Comparison of ENCODE assay signal across 8 mouse cellular contexts in the genomic region with DNA sequence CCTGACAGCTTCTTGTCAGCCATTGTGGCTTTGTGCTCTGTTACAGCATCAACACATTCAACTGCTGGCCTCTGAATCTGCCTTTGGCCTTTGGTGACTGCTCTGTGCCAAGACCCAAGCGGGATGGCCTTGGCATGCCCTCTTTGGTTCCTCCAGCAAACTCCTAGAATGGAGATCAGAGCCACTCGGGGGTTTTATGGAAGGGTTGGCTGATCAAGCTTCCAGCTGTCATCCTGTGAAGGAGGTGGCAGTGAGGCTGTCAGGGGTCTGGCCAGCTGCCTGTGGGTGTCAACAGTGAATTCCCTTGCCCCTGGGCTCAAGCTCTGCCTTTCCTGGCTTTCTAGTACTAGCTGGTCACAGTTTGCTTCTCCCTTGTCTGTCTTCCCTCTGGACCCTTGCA.
DNase-seq lines count a peak whose midpoint lies in the region; ATAC-seq and TF ChIP-seq lines count a peak whose summit lies in the region.

No protein-coding gene starts in this region.

- 38% methylated on average over 2 of the region's 2 CpGs for WGBS in lung, embryonic 14.5 days
- 67% methylated on average over 2 of the region's 2 CpGs for WGBS in lung, adult 2 months

- no peaks in the 10 kb centered on the region for H3K9me3 ChIP-seq in lung, embryonic 14.5 days (ENCODE audit: low read depth, low read length)

- H3K4me1 ChIP-seq in lung, embryonic 14.5 days (ENCODE audit: insufficient read depth), result peaks cover 18% of the 10 kb centered on the region; the same call in 1 of the 2 replicates
- H3K4me1 ChIP-seq in lung, adult 2 months (ENCODE audit: control insufficient read depth, insufficient read depth, low read length), result peaks cover 6% of the 10 kb centered on the region

- H3K36me3 ChIP-seq in lung, embryonic 14.5 days (ENCODE audit: insufficient read depth), result no peaks in the 10 kb centered on the region

- no peaks in the 10 kb centered on the region for H3K27me3 ChIP-seq in lung, embryonic 14.5 days (ENCODE audit: insufficient read depth, low read length)

- no peak overlapping the region for H3K4me3 ChIP-seq in lung, embryonic 14.5 days (ENCODE audit: low read depth, low read length)
- H3K4me3 ChIP-seq in lung, adult 2 months (replicated peaks; ENCODE audit: extremely low read depth, low read depth, low read length), result no peak overlapping the region

- peak; percentile 38 to 64 for DNase-seq in adrenal gland, adult (ENCODE audit: inconsistent age in 2 of 2, low spot score in 1 of 2)
- no peak for DNase-seq in adrenal gland, postnatal 4 days (ENCODE audit: low spot score in 2 of 2)
- DNase-seq in lung, embryonic 14.5 days, result peak; percentile 73
- DNase-seq in lung, adult 2 months, result no peak
- peak; percentile 77 to 80 for DNase-seq in heart, postnatal 10 days
- DNase-seq in skeletal muscle tissue, adult 2 months (ENCODE audit: low read depth, low spot score), result peak; percentile 74
- no peak for DNase-seq in MN1 (ENCODE audit: low spot score)
- no peak for DNase-seq in layer of hippocampus, adult 11-12 months (ENCODE audit: low spot score)

- H3K4me2 ChIP-seq in lung, embryonic 14.5 days, result no peak overlapping the region

- TF ChIP-seq POLR2A in lung, adult 2 months (IDR thresholded peaks at IDR 0.05; ENCODE audit: borderline replicate concordance, extremely low read depth, low read depth, low read length), result no peak

- no peak for TF ChIP-seq CTCF in lung, embryonic 14.5 days (IDR thresholded peaks at IDR 0.05; ENCODE audit: low read depth)
- TF ChIP-seq CTCF in lung, adult 2 months (IDR thresholded peaks at IDR 0.05; ENCODE audit: insufficient read depth, low read length), result no peak

- intact Hi-C loops in heart, postnatal 10 days (cut with DNase I), result no loop called here

- peak overlapping the region; percentile 58; the same call in 1 of the 2 replicates for H3K27ac ChIP-seq in lung, embryonic 14.5 days (ENCODE audit: low read depth)

- ATAC-seq in lung, embryonic 14.5 days (ENCODE audit: insufficient read depth), result peak; percentile 62

- H3K9ac ChIP-seq in lung, embryonic 14.5 days, result no peak overlapping the region

Comparison
In these comparisons a context has a peak if more than half of its experiments do, and no peak if none do; other contexts are left out.
1. DNase-seq: peak in adrenal gland, adult (2 of 2), lung, embryonic 14.5 days (single experiment), heart, postnatal 10 days (2 of 2) and skeletal muscle tissue, adult 2 months (single experiment); none in adrenal gland, postnatal 4 days (0 of 2), lung, adult 2 months (single experiment), MN1 (single experiment) and layer of hippocampus, adult 11-12 months (single experiment).